Mouse (Mus musculus) forebrain, embryonic 10.5 days (tissue): ENCODE results near the gene Zfp709. TPM values are rescaled to one million over a fixed set of nuclear protein-coding genes. Genes with fewer than 3 reads are reported as not detected.

Experiments
- DNase-seq: peaks from one replicate; pipeline ENCODE4 v3.0.0-alpha.2; 2017; ENCODE audit warnings: low spot score; ENCODE audit errors: extremely low spot score
- H3K27ac ChIP-seq: fragments of 300-500 bp; sonication (generic); 2 replicates; pipeline ENCODE4 v1.5.1; 2016; ENCODE audit warnings: mild to moderate bottlenecking
- H3K27me3 ChIP-seq: fragments of 300-500 bp; sonication (generic); 2 replicates; pipeline ENCODE4 v1.6.1; 2016; ENCODE audit warnings: mild to moderate bottlenecking; ENCODE audit not compliant: poor library complexity, severe bottlenecking
- H3K36me3 ChIP-seq: fragments of 300-500 bp; sonication (generic); replicated peaks from 2 replicates; pipeline ENCODE4 v1.6.1; 2016; ENCODE audit warnings: mild to moderate bottlenecking, moderate library complexity
- H3K4me1 ChIP-seq: fragments of 300-500 bp; sonication (generic); 2 replicates; pipeline ENCODE4 v1.6.1; 2016
- H3K4me3 ChIP-seq: fragments of 300-500 bp; sonication (generic); 2 replicates; pipeline ENCODE4 v1.5.1; 2016; ENCODE audit warnings: mild to moderate bottlenecking, moderate library complexity
- H3K9me3 ChIP-seq: fragments of 300-500 bp; sonication (generic); 2 replicates; pipeline ENCODE4 v1.6.1; 2016; ENCODE audit warnings: mild to moderate bottlenecking, moderate library complexity
- WGBS: fragments of 180-500 bp; shearing (Covaris S2); methylation state at CpG from one replicate; pipeline ENCODE4 v1.1.7; 2016; 5-methylcytosine and 5-hydroxymethylcytosine counted together
- polyA plus RNA-seq: library from polyadenylated mRNA; unstranded; fragments of >200 nt; fragmentation: Nextera tagmentation; extraction: Ambion mirVana; gene quantifications from 2 replicates; pipeline ENCODE4 v1.2.1, GENCODE M21; 2016

Zfp709 gene
- polyA plus RNA-seq, 1 experiment from 2014 or later, result 4.0 TPM

DNA sequence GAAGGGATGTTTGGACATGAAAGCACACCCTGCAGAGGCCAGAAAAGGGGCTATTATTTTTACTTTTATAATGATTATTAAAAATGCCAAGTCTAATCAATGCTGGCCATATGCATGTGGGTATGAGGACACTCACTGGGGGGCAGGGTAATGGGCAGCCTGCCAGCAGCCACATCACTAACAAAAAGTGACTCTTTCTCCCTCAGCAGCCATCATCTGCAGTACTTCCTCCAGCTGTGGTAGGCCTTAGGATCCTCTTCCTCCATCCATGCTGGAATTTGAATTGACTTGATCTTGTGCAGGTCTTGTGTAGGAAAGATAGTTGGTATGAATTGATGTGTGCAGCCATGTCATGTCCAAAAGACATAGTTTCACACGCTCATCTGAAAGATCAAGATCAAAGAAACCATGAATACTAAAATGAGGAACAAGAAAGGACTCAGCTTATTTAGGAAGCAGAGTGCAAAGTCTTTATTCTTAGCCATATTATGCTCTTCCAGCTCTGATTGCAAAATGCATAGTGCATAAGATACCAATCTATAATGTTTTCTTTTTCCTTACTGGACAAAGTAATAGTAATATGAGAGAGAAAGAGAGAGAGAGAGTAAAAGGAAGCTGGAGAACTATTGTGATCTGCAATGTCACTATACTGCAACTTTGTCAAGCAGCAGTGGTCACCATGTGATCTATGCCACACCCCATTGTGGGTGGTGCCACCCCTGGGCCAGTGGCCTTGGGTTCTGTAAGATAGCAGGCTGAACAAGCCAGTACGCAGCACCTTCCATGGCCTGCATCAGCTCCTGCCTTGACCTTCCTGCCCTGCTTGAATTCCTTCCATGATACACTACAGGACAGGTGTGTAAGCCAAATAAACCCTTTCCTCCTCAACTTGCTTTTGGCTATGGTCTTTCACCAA lies 58.7 kb downstream of the Zfp709 start:
- no peak overlapping the region for H3K27ac ChIP-seq
- H3K27me3 ChIP-seq, result no peaks in the 10 kb centered on the region
- no peak overlapping the region for H3K4me3 ChIP-seq
- H3K36me3 ChIP-seq, result no peaks in the 10 kb centered on the region; the same call in 1 of the 2 replicates
- no peak for DNase-seq
- no peaks in the 10 kb centered on the region for H3K4me1 ChIP-seq
- H3K9me3 ChIP-seq, result no peaks in the 10 kb centered on the region
- 86% methylated on average over 2 of the region's 2 CpGs for WGBS

- no peak for DNase-seq
- no peak overlapping the region for H3K27ac ChIP-seq
- 75% methylated on average over 1 of the region's 1 CpGs for WGBS
These were observed 60.0 kb downstream of the Zfp709 start for GRCm38 (mm10) chr8:71941776-71942175.

More at GRCm38 (mm10) chr8:71941776-71942175, 60.0 kb downstream of the Zfp709 start:
- no peak overlapping the region for H3K4me3 ChIP-seq
- H3K4me1 ChIP-seq, result no peaks in the 10 kb centered on the region
- H3K27me3 ChIP-seq, result no peaks in the 10 kb centered on the region
- no peaks in the 10 kb centered on the region for H3K9me3 ChIP-seq
- no peaks in the 10 kb centered on the region for H3K36me3 ChIP-seq

Other genes with a start within 250 kb of the Zfp709 start
- gene Unc13a, start 210.3 kb upstream of the Zfp709 start, polyA plus RNA-seq, result 2.9 and 3.3 TPM in 2 replicates
- gene Jak3, start 205.7 kb upstream of the Zfp709 start, polyA plus RNA-seq, result 2.5 and 3.0 TPM in 2 replicates
- 0.26 TPM in 1 of 2 replicates, not detected in the other for gene Insl3, start 192.8 kb upstream of the Zfp709 start, polyA plus RNA-seq
- 0.41 and 0.69 TPM in 2 replicates for gene B3gnt3, start 180.2 kb upstream of the Zfp709 start, polyA plus RNA-seq
- 12.6 and 13.2 TPM in 2 replicates for gene Fcho1, start 156.3 kb upstream of the Zfp709 start, polyA plus RNA-seq
- gene Zfp882, start 26.6 kb downstream of the Zfp709 start, polyA plus RNA-seq, result 7.7 and 8.4 TPM in 2 replicates
- gene Zfp617, start 26.6 kb downstream of the Zfp709 start, polyA plus RNA-seq, result 36.9 and 37.5 TPM in 2 replicates
- 27.8 and 28.8 TPM in 2 replicates for gene Zfp961, start 69.0 kb downstream of the Zfp709 start, polyA plus RNA-seq
- 0.32 and 0.45 TPM in 2 replicates for gene Cyp4f18, start 127.6 kb downstream of the Zfp709 start, polyA plus RNA-seq
- gene Olfr372, start 159.2 kb downstream of the Zfp709 start, polyA plus RNA-seq, result not detected in 2 replicates
- 0.06 TPM in 1 of 2 replicates, not detected in the other for gene Olfr373, start 201.2 kb downstream of the Zfp709 start, polyA plus RNA-seq
- gene Olfr374, start 225.0 kb downstream of the Zfp709 start, polyA plus RNA-seq, result not detected in 2 replicates